Mouse (Mus musculus): ENCODE data around the gene Frs3.

Gene Frs3

GRCm38 (mm10) chr17:47735553-47736100, 46.8 kb downstream of the Frs3 start:
- no peak for DNase-seq (ENCODE audit: low spot score in 2 of 2)

DNA sequence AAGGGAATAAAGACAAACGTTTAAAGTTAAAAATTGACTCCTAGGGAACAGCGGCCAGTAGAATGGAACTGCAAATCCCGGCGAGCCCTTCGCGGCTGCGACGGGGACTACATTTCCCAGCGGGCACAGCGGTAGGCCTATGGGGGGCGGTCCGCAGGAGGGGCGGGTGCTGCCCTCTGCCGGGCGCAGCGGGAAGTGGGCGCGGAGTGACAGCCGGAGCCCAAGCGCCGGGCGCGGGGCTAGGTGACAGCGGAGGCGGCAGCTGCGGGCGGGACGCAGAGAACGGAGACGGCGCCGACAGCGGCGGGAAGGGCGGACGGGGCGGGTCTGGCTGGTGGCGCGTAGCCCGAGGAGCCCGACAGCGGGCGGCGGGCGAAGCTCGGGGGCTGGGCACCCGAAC, 48.0 kb downstream of the Frs3 start, which contains the start of gene Tfeb:
TSS of gene Tfeb (plus strand) at position 175 of the 400 bp plus-strand sequence.
- DNase-seq (ENCODE audit: low spot score in 2 of 2): peak; percentile 91 to 97

- DNase-seq (ENCODE audit: low spot score in 2 of 2): peak; percentile 93
Observed at GRCm38 (mm10) chr17:47737271-47738065, 48.6 kb downstream of the Frs3 start.

- peak; percentile 39 to 55 for DNase-seq (ENCODE audit: low spot score in 2 of 2)
Observed at GRCm38 (mm10) chr17:47738066-47738878, 49.4 kb downstream of the Frs3 start.

GRCm38 (mm10) chr17:47738879-47739798, 50.3 kb downstream of the Frs3 start:
- DNase-seq (ENCODE audit: low spot score in 2 of 2): peak in 1 of 2 experiments; percentile 27

- DNase-seq (ENCODE audit: low spot score in 2 of 2): no peak
Observed at GRCm38 (mm10) chr17:47740186-47740585, 51.4 kb downstream of the Frs3 start.

DNA sequence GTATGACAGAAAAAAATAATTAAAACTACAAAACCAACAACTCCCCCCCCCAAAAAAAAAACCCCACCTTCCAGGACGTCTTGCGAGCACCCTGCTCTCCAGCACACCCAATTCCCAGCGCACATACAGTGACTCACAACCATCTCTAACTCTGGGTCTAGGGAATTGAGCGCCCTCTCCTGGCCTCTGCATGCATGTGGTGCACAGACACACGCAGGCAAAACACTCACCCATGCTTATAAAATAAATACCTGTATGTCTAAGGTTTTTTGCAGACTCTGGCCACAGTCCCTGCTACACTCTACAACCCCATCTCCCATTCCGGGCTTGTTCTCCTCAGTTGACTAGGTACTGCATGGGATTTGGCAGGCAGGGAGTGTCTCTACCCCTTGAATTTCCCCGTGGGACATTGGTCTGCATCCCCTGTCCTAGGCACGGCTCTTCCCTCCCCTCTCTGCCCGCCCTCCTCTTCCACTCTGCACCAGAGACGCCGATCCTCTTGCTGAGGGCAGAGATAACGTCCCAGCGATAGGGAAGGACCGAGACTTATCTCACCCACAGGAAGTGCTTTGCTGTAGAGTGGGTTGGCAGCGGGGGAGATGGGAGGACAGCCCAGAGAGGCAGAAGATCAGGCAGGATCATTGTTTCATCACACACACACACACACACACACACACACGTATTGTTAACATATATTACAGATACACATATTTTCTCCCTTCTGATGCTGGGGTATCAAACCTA, 54.3 kb downstream of the Frs3 start:
- no peak for DNase-seq (ENCODE audit: low spot score in 2 of 2)

DNA sequence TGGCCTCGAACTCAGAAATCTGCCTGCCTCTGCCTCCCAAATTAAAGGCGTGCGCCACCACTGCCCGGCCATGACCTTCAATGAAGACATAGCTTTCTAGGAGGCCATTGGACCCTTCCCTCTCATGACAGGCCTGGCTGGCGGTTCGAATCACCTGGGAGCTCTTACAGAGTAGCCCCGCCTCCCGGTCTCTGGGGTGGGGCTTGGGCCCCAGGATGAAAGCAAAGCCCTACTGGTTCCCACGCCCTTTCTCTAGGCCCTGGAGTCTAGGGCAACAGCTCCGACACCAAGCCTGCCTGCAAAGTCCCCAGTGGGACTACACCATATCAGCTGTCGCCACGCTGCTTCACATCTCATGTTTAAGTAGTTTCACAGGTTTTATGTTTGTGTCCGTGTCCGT, 55.3 kb downstream of the Frs3 start:
- DNase-seq (ENCODE audit: low spot score in 2 of 2): no peak

DNA sequence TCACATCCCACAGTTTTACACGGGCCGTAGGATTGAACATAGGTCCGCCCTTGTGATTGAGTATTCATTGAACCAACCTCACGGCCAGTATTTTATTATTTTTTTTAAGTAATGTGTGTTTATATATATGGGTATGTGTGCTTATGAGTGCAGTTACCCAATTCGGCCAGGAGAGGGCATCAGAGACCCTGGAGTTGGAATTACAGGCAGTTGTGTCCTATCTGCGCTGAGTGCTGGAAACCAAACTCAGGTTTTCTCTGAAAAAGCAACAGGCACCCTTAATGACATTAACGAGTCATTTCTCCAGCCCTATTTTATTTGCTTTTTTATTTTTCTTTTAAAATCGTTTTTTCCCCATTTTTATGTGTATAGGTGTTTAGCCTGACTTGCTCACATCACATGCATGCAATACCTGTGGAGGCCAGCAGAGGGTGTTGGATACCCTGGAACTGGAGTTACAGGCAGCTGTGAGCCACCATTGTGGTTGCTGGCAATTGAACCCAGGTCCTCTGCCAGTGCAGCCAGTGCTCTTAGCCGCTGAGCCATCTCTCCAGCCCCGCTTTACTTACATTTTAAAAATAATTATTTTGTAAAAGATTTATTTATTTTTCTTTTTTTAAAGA, 56.0 kb downstream of the Frs3 start:
- no peak for DNase-seq (ENCODE audit: low spot score in 2 of 2)

DNA sequence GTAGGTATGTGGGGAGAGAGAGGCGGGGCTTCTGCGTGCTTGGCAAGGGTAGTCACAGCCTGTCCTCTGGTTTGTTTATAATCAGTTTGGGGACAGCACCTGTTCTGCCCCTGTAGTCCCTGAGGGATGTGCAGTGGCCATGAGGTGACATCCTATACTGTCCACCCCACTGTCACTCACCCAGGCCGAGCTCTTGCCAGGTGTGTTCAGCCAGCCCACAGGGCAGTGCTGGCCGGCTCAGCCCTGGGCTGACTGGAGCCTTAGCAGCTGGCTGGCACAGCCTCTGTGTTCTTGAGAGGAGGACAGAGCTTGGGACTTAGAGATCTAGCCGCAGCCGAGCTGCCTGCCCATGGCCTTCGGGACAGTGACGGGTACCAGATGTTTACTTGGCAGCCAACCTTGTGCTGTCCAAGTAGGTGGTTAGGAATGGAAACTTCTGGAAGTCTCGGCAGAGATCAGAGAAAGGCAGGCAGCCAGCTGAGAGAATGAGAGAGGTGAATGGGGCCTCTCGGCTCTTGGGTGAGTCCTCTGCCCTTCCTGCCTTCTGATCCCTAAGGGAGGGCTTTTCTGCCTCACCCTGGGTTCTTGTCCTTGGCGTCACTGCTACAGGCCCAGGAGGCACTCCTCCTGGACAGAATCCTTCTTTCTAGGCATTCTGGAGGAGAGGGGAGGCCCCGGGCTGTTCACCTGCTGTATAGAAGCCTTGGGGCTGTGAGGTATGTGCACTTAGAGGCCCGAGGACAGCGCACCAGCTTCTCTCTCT, 60.1 kb downstream of the Frs3 start:
- peak; percentile 62 to 70 for DNase-seq (ENCODE audit: low spot score in 2 of 2)

DNA sequence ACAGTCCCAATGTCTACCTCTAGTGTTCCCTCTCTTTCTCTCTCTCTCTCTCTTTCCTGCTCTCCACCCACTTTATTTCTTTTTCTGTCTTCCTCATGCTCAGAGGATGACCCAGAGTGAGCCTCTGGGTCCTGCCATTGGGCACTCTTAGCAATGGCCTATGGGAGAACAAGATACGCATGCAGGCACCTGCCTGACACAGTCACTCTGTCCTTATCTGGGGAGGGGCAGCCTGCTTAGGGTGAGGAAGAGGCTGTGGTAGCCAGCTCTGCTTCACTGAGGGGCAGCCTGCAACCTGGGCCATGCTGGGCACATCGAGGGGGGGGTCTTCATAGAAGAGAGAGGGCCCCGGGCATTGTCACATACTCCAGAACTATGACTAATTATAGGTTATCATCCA, 60.8 kb downstream of the Frs3 start:
- DNase-seq (ENCODE audit: low spot score in 2 of 2): no peak

GRCm38 (mm10) chr17:47750101-47750500, 61.3 kb downstream of the Frs3 start:
- no peak for DNase-seq (ENCODE audit: low spot score in 2 of 2)

DNA sequence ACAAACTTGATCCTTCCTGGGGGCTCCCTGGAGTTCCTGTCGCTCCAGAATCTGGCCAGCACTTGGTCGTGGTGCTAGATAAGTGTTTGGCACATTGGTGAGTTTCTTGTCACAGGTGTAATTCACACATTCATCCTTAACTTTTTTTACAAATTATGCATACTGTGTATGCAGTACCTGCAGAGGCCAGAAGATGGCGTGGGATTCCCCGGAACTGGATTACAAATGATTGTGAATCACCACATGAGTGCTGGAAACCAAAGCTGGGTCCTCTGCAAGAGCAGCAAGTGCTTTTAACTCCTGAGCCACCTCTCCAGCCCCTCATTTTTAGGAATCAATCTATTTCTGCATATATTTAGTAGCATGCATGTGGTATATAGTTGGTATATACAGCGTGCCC, 63.0 kb downstream of the Frs3 start:
- DNase-seq (ENCODE audit: low spot score in 2 of 2): no peak

DNA sequence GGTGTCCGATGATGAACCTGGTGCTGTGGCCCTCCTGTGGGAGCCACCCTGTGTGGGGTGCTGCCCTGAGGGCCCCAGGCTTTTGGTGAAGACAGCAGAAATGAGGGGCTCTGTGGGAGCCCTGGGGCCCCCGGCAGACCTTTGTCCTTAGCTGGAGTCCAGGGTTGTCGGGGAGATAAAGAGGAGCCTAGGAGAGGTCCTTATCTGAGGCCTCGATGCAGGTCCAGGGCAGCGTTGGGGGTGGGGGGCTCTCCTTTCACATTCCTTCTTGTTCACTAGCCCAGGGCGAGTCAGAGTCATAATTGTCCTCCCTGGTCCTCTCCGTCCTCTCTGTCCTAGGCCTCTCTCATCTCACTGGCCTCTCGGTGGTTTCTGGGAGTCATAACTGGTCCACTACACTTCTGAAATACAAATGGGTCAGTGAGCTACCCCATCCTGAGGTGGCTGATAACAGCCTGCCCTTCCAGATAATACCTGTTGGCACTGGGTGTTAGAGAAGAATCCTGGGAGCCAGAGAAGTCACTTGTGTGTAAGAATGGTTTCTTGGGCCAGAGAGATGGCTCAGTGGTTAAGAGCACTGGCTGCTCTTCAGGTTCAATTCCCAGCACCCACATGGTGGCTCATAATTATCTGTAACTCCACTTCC, 64.4 kb downstream of the Frs3 start:
- DNase-seq (ENCODE audit: low spot score in 2 of 2): no peak
